Mouse (Mus musculus) heart, embryonic 11.5 days (tissue): ENCODE data around the gene Tnf. TPM values are rescaled to one million over a fixed set of nuclear protein-coding genes. Genes with fewer than 3 reads are reported as not detected.

Experiments
- ATAC-seq: fragments of 200-750 bp; cut with Nextera tagmentation; replicated peaks from 2 replicates; pipeline ENCODE4 v1.8.0; 2017; ENCODE audit warnings: moderate library complexity; ENCODE audit not compliant: insufficient number of reproducible peaks, low FRiP score, low TSS enrichment
- H3K27ac ChIP-seq: fragments of 300-500 bp; sonication (generic); 2 replicates; pipeline ENCODE4 v1.5.1; 2014; ENCODE audit warnings: mild to moderate bottlenecking, low read depth, low read length
- H3K27me3 ChIP-seq: fragments of 300-500 bp; sonication (generic); 2 replicates; pipeline ENCODE4 v1.6.1; 2014; ENCODE audit warnings: mild to moderate bottlenecking, low read length, mixed read lengths; ENCODE audit not compliant: control insufficient read depth, insufficient read depth
- H3K36me3 ChIP-seq: fragments of 300-500 bp; sonication (generic); 2 replicates; pipeline ENCODE4 v1.6.1; 2014; ENCODE audit warnings: mild to moderate bottlenecking, low read length, moderate library complexity, mixed read lengths; ENCODE audit not compliant: control insufficient read depth, insufficient read depth
- H3K4me1 ChIP-seq: fragments of 300-500 bp; sonication (generic); 2 replicates; pipeline ENCODE4 v1.6.1; 2014; ENCODE audit warnings: low read length; ENCODE audit not compliant: control insufficient read depth, insufficient read depth
- H3K4me2 ChIP-seq: fragments of 300-500 bp; sonication (generic); 2 replicates; pipeline ENCODE4 v1.6.1; 2014; ENCODE audit warnings: mild to moderate bottlenecking, moderate library complexity
- H3K4me3 ChIP-seq: fragments of 300-500 bp; sonication (generic); 2 replicates; pipeline ENCODE4 v1.5.1; 2014; ENCODE audit warnings: low read depth, low read length
- H3K9ac ChIP-seq: fragments of 300-500 bp; sonication (generic); 2 replicates; pipeline ENCODE4 v1.6.1; 2014; ENCODE audit warnings: mild to moderate bottlenecking, low read depth, low read length, moderate library complexity
- H3K9me3 ChIP-seq: fragments of 300-500 bp; sonication (generic); replicated peaks from 2 replicates; pipeline ENCODE4 v1.6.1; 2016; ENCODE audit warnings: low read length; ENCODE audit not compliant: control insufficient read depth
- WGBS: fragments of 180-500 bp; shearing (Covaris S2); extraction: QIAGEN DNeasy Blood & Tissue Kit; methylation state at CpG from one replicate; pipeline ENCODE4 v1.1.7; 2014; ENCODE audit not compliant: insufficient replicate concordance; 5-methylcytosine and 5-hydroxymethylcytosine counted together
- polyA plus RNA-seq: library from polyadenylated mRNA; unstranded; fragments of >200 nt; fragmentation: Nextera tagmentation; extraction: Ambion mirVana; gene quantifications from 2 replicates; pipeline ENCODE4 v1.2.1, GENCODE M21; 2014

Tnf gene
- polyA plus RNA-seq, 1 experiment from 2014 or later, result not detected

GRCm38 (mm10) chr17:35225456-35225855, 23.6 kb upstream of the Tnf start:
- Histone ChIP-seq H3K9me3 (no peaks in the 10 kb centered on the region), H3K27ac (no peak overlapping the region), H3K4me2 (no peak overlapping the region), H3K4me3 (no peak overlapping the region), H3K9ac (no peak overlapping the region), H3K4me1 (peaks cover 3% of the 10 kb centered on the region), H3K27me3 (no peaks in the 10 kb centered on the region), H3K36me3 (peaks cover 16% of the 10 kb centered on the region)
- no peak for ATAC-seq
- WGBS, result 89% methylated on average over 5 of the region's 5 CpGs

- Histone ChIP-seq H3K4me2 (no peak overlapping the region), H3K27ac (no peak overlapping the region), H3K9ac (no peak overlapping the region), H3K4me1 (peaks cover 9% of the 10 kb centered on the region), H3K9me3 (no peaks in the 10 kb centered on the region), H3K36me3 (peaks cover 17% of the 10 kb centered on the region), H3K27me3 (no peaks in the 10 kb centered on the region), H3K4me3 (no peak overlapping the region)
- ATAC-seq, result no peak
- WGBS, result 93% methylated on average over 4 of the region's 4 CpGs
Measured at GRCm38 (mm10) chr17:35224641-35225040, 22.8 kb upstream of the Tnf start.

- no peak overlapping the region for H3K4me3 ChIP-seq
- H3K4me2 ChIP-seq, result no peak overlapping the region
- WGBS, result 66% methylated on average over 6 of the region's 6 CpGs
- no peak for ATAC-seq
- no peak overlapping the region for H3K9ac ChIP-seq
- H3K9me3 ChIP-seq, result no peaks in the 10 kb centered on the region
- peaks cover 19% of the 10 kb centered on the region for H3K4me1 ChIP-seq
- H3K27ac ChIP-seq, result no peak overlapping the region
- H3K36me3 ChIP-seq, result peaks cover 8% of the 10 kb centered on the region
- no peaks in the 10 kb centered on the region for H3K27me3 ChIP-seq
Measured at GRCm38 (mm10) chr17:35222299-35222698, 20.5 kb upstream of the Tnf start.

- Histone ChIP-seq H3K4me2 (no peak within 1 kb of the TSS), H3K27me3 (no peaks in the 10 kb centered on the region), H3K4me1 (peaks cover 19% of the 10 kb centered on the region), H3K36me3 (peaks cover 6% of the 10 kb centered on the region), H3K9me3 (no peaks in the 10 kb centered on the region), H3K9ac (no peak within 1 kb of the TSS), H3K27ac (peak within 1 kb of the TSS; percentile 46), H3K4me3 (no peak within 1 kb of the TSS)
- WGBS, result 79% methylated on average over 28 of the region's 28 CpGs
- ATAC-seq, result no peak
Measured at GRCm38 (mm10) chr17:35220156-35220952, 18.5 kb upstream of the Tnf start, which contains the start of gene Gm16181. Gm16181 (plus strand) TSS chr17:35220834.

- no peak for ATAC-seq
- H3K27ac ChIP-seq, result peak overlapping the region; percentile 29; the same call in 1 of the 2 replicates
- no peaks in the 10 kb centered on the region for H3K9me3 ChIP-seq
- peaks cover 19% of the 10 kb centered on the region for H3K4me1 ChIP-seq
- H3K4me3 ChIP-seq, result no peak overlapping the region
- no peak overlapping the region for H3K9ac ChIP-seq
- WGBS, result 61% methylated on average over 6 of the region's 6 CpGs
- no peaks in the 10 kb centered on the region for H3K27me3 ChIP-seq
- 0 out of 2 replicates have a peak, but pooled peaks cover 2% of the 10 kb centered on the region for H3K36me3 ChIP-seq
- H3K4me2 ChIP-seq, result no peak overlapping the region
Measured at GRCm38 (mm10) chr17:35219601-35220041, 17.8 kb upstream of the Tnf start.

- Histone ChIP-seq H3K36me3 (0 out of 2 replicates have a peak, but pooled peaks cover 2% of the 10 kb centered on the region), H3K4me3 (no peak overlapping the region), H3K9me3 (no peaks in the 10 kb centered on the region), H3K9ac (no peak overlapping the region), H3K4me1 (peaks cover 19% of the 10 kb centered on the region), H3K27ac (peak overlapping the region; percentile 66), H3K27me3 (no peaks in the 10 kb centered on the region), H3K4me2 (no peak overlapping the region)
- ATAC-seq, result peak; percentile 61; the same call in 1 of the 2 replicates
- WGBS, result 68% methylated on average over 18 of the region's 18 CpGs
Measured at GRCm38 (mm10) chr17:35218516-35219193, 16.8 kb upstream of the Tnf start.

- no peak overlapping the region for H3K4me2 ChIP-seq
- no peak overlapping the region for H3K27ac ChIP-seq
- no peaks in the 10 kb centered on the region for H3K36me3 ChIP-seq
- H3K4me3 ChIP-seq, result no peak overlapping the region
- no peaks in the 10 kb centered on the region for H3K27me3 ChIP-seq
- H3K9ac ChIP-seq, result no peak overlapping the region
- ATAC-seq, result no peak
- no peaks in the 10 kb centered on the region for H3K9me3 ChIP-seq
- 87% methylated on average over 5 of the region's 5 CpGs for WGBS
- H3K4me1 ChIP-seq, result no peaks in the 10 kb centered on the region
Measured at GRCm38 (mm10) chr17:35213071-35213470, 11.3 kb upstream of the Tnf start.

- Histone ChIP-seq H3K9ac (no peak overlapping the region), H3K27me3 (no peaks in the 10 kb centered on the region), H3K4me1 (no peaks in the 10 kb centered on the region), H3K36me3 (no peaks in the 10 kb centered on the region), H3K4me3 (no peak overlapping the region), H3K4me2 (no peak overlapping the region), H3K9me3 (no peaks in the 10 kb centered on the region), H3K27ac (no peak overlapping the region)
- ATAC-seq, result no peak
- 66% methylated on average over 3 of the region's 3 CpGs for WGBS
Measured at GRCm38 (mm10) chr17:35210593-35210992, 8.8 kb upstream of the Tnf start.
